Mouse (Mus musculus) kidney, adult 2 months (tissue): ENCODE results near the gene Tmbim4.
A peak's percentile ranks its signal among the peaks of the same experiment; 100 is the strongest.

Experiments
- CTCF ChIP-seq: fragments of 200-500 bp; conservative IDR thresholded peaks from 2 replicates; pipeline ENCODE4 v1.5.1; 2011; ENCODE audit warnings: low read depth, mild to moderate bottlenecking, control low read depth, low read length, moderate library complexity, mixed read lengths; ENCODE audit not compliant: insufficient read depth, insufficient read length
- POLR2A ChIP-seq: fragments of 200-500 bp; IDR thresholded peaks from one replicate; pipeline ENCODE4 v1.6.1; 2011; ENCODE audit warnings: low read depth, low read length, control low read depth

GRCm38 (mm10) chr10:120201961-120202402, 592 bp downstream of the Tmbim4 start, which contains the start of gene Irak3:
- TF ChIP-seq POLR2A (no peak), CTCF (peak; percentile 91)
